Mouse (Mus musculus) gastrocnemius, adult 8-10 months (tissue): ENCODE measurements around the gene Sphkap. TPM values are rescaled to one million over a fixed set of nuclear protein-coding genes. Genes with fewer than 3 reads are reported as not detected.
A peak's percentile ranks its signal among the peaks of the same experiment; 100 is the strongest.

Source experiments
- DNase-seq, 2 experiments: peaks; one replicate each; pipeline ENCODE4 v3.0.0; 2022; ENCODE audit warnings: low spot score in 2 of 2
- total RNA-seq, 4 experiments: library from RNA; stranded (reverse); gene quantifications; 2 replicates each; pipeline ENCODE4 v1.2.4; 2022

Gene Sphkap
- total RNA-seq: under 1 TPM; 0.19 to 0.40 (median 0.30) TPM

DNA sequence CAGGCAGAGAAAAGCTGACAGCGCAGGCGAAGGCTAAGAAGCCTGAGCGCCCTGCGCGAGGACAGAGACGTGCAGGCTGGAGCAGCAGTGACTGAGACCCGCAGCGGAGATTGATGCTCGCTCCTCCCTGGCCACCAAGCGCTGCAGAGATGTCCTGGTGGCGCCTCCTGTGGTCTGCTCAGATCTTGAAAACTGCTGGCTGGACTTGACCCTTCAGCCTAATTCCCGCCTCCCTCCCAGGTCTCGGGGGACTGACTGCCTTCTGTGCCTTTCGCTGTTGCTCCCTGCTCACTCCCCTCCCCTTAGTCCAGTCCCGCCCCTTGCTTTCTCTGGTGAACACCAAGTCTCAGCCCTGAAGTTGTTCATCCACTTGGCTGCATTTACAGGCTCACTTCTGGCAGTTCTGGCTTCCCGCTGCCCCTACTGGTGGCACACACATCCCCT, at the start of gene Sphkap:
TSS of gene Sphkap (minus strand) at position 180 of the 444 bp plus-strand sequence.
- peak; percentile 5 to 22 for DNase-seq

DNA sequence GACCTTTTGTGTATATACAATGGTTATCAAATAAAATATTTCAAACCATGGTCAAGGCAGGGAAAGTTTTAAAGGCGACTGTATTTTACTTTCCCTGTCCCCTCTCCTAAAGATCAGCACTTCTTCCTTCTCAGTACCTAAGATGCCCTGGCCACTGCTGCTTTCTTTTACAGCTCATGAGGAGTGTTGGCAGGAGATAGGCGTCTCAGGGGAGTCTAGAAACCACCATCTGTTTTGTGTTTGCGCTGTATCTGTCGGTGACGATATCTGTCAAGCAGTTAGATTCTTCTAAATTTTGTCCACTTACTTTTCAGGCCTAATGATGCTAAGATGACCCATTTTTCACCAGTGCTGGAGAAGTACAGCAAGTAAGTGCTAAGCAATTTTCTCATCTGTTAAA, 43.3 kb upstream of the Sphkap start:
- DNase-seq: peak; percentile 2 to 3

DNA sequence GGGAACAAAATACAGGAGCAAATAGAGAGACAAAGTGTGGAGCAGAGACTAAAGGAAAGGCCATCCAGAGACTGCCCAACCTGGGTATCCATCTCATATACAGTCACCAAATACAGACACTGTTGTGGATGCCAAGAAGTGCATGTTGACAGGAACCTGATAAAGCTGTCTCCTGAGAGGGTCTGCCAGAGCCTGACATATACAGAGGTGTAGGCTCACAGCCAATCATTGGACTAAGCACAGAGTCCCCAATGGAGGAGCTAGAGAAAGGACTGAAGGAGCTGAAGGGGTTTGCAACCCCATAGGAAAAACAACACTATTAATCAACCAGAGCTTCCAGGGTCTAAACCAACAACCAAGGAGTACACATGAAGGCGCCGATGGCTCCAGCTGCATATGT, 32.4 kb upstream of the Sphkap start:
- no peak for DNase-seq

DNA sequence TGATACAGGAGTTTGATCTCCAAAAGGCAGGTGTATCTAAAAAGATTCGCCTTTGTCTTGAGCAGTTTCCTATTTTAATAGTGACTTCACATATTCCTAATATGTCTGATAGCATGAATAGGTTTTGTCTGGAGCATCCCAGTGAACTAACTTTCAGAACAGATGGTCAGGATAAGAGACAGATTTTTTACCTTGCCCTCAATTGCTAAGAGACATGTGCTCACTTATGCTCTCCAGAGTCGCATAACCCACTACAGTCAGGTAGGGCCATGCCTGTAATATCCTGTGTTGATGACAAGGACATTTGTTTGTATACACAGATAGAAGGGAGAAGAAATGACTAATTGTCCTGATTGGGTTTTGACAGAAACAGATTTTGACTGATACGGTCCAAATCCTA, 25.9 kb upstream of the Sphkap start:
- DNase-seq: no peak

DNA sequence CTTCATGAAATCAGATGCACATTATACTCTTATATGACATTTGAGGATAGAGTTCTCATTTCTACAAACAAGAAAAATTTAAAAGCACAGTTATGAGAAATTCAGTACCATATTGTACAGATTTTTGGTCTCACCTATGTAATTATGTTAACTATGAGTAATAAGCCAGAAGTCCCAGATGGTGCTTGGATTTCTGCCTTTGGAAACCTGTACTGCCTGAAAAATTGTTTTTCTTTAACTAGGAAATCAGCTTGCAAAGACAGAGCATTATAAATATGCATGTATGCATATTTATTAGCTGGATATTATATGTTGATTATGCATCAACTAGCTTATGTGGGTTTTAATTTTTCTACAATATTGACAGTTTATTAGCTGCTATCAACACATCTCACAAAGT, 21.9 kb upstream of the Sphkap start:
- DNase-seq: no peak

DNA sequence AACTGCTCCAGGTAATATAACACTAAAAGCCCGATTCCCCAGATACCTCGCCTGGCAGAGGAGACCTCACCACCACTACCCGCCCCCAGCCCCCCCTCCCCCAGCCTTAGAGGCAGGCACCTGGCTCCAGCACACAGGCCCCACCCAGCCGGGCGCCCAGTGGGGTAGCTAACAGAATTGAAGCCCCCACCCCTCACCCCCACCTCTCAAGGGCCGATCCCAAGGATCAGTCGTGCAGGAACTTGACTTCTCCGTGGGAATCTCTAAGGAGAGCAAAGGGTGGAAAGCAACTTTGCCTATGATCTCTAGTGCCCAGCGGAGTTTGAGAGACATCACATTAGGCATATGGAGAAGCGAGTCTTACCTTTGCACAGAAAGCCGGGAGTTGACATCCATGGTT, 384 bp downstream of the Sphkap start:
- DNase-seq: no peak

DNA sequence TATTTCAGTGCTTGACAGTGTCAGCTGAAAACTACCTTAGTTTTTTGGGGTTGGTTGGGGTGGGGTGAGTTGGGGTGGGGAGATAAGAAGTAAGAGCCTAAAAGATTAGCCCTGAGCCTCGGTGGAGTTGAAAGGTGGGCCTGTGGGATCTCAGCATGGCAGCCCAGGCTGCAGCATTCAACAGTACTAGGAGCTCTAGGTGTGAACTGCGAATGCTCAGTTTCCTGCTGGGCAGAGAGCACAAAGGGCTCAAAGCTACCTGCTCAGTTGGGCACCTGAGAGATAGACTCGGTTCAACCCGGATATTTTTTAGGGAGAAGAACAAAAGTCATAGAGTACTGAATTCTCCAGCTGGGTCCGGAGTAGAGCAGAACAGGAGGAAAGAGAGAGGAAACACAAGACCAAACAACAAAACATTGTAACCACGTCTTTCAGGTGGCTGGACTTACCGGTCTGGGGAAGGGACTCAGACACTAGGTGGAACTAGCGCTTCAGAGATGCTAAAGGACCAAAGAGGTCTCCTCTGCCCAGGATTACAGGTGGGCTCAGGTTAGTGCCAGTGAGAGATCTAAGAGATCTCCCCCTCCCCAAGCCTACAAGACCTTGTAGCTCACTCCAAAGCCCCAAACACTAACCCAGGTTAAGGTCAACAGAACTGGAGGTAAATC, 984 bp downstream of the Sphkap start:
- DNase-seq: no peak

DNA sequence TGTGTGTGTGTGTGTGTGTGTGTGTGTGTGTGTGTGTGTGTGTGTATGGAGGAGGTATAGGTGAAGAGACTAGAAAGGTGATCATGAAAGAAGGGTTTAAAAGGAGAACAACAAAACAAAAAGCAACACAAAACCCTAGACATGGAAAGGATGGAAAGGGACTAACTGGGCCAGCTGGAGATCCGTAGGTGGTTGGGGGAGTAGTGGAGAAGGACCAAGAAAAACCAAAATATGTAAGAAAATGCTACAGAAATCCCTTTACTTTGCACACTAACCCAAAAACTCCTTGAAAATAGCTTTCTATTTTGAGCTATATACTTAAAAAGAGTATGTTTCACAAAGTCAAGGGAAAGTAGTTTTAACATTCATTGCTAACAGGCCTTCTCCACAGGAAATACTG, 6.9 kb downstream of the Sphkap start:
- DNase-seq: no peak

DNA sequence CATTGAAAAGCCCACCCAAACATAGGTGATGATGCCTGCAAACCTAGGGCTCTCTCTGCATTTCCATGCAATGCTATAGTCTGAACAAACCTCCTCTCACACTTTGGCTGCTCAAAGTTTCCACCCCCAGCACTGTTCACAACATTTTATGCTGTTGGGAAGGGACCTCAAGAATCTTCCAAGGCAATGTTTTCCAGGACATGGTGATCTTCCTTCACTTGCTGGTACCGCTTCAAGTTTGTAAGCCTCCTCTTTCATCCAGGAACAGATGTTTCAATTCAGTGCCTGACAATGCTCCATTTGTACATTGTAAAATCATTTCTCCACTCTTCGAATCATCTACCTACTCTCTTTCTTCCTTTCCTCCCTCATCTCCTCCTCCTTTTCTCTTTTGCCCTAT, 11.7 kb downstream of the Sphkap start:
- no peak for DNase-seq

DNA sequence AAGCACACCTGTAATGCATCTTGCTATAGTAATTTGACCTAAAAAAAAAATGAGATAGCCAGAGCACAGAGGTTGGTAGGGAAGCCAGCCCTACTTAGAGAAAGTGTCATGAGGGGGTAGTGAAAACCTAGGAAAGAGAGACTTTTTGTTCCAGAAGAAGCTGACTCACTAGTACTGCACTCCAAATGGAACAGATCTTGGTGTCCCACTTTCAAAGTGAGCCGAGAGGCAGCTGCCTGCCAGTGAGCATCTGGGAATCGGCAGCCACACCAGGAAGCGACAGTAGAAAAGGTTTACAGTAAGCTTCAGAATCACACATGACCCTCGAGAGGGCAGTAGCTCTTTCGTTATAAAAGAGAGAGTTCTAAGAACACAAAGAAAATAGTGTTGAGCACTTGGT, 12.4 kb downstream of the Sphkap start:
- no peak for DNase-seq

DNA sequence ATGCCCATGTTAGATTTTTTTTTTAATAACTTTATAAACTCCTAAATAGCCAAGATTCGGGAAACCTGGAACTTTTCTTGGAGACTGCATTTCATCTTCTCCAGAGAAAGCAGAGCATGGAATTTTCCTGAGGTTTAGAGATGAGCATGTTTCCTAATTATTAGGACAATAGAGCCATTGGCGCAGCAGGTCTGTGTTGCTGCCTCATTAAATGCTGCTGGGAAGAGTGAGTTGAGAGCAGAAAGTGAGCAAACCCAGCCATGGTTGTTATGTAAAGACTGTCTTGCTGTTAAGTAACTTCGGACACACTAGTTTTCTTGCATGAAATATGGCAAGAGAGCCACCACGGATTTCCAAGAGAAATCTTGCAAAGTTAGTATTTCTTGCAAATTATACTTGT, 18.6 kb downstream of the Sphkap start:
- DNase-seq: no peak

DNA sequence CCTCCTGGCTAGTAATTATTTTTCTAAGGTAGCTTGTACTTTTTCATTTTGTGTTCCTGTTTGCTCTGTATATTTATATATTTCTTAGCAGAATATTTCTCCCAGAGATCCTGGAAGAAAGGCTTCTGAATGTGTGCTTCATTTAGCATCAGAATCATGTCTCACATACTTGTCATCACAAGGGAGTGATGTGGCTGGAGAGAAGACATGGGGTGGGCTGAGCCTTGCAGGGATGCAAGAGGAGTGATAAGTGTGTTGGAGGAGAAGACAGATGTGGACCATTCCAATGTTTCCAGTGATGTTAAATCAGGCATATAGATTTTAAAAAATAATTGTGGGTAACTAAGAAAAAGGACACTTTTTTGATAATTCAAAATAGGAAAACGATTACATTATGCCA, 30.6 kb downstream of the Sphkap start:
- no peak for DNase-seq

DNA sequence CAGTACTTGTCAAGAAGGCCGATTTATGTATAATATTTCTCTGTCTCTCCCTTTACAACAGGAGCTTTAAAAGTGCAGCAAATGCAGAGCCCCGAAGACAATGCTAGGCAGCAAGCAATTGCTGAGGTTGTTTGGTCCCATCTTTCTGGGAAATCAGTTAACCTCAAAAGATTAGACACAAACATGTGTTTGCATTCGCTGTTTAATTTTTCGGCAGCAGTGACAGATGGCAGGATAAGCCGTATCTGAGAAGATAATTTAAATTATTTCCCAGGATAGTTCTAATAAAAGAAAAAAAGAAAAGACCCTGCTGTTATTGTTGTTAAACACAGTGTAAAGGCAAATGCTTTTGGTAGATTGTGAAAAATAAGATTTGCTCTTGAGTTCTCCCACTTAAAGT, 41.5 kb downstream of the Sphkap start:
- no peak for DNase-seq

DNA sequence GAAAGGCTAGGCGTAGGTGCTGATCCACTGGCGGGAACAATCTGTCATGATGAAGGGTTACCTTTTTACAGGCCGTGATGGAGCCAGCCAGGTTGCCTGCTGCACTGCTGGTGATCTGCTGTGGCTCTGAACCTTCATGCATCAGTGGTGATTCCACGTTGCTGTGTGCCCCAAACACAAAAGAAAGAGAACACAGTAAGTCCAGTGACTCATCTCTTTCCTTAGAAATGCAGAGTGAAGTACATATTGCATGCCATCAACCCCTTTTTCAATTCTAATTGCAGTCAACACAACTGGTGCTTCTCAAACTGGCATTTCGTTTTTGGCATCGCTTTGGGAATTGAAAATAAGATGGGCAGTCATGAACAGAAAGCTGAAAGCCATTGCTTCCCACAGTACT, 45.8 kb downstream of the Sphkap start:
- DNase-seq: no peak

DNA sequence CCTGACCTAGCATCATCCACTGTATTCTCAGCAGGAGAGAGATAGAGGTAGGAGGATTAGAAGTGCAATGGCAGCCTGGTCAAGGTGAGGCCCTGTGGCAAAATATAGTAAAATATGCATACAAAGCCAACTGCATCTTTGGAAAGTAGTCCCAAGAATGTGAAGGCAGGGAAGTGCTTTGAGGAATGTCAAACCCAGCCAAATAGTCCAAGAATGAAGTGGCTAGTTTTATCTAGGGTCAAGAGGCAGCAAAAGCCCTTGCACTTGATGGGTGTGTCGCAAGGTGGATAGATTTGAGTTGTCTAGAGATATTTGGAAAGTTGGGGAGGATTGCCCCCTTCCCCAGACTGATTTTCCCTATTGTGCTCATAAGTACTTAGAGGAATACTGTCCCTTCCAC, 61.5 kb downstream of the Sphkap start:
- DNase-seq: no peak

DNA sequence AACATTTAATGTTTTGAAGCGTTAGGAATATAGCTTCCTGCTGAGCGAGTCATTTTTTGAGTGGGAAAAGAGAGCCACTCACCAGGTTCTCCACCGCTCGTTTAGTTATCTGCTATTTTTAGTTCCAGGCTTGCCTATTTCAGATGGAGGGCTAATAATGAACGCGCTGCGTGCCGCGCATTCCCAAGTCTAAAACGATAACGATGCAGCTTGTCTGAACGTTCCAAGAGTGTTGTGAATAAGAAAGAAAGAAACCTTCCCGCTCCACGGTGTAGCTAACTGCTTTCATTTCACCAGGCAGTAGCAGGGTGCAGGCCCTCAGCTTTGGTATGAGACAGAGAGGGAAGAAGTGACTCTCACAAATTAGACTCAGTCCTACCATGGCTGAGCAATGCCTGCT, 62.4 kb downstream of the Sphkap start:
- DNase-seq: no peak

DNA sequence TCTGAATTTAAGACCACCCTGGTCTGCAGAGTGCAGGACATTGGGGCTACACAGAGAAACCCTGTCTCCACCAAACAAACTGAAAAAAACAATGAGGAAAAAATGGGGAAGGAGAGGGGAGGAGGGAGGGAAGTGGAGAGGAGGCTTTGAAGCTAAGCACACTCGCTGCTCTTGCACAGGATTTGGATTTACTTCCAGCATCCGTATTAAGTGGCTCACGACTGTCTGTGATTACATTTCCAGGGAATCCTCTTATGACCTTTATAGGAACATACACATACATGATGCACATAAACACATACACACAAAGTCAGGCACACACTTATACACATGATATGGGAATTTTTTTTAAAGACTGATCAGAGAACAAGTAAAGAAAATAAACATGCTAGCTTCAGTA, 62.9 kb downstream of the Sphkap start:
- DNase-seq: no peak

DNA sequence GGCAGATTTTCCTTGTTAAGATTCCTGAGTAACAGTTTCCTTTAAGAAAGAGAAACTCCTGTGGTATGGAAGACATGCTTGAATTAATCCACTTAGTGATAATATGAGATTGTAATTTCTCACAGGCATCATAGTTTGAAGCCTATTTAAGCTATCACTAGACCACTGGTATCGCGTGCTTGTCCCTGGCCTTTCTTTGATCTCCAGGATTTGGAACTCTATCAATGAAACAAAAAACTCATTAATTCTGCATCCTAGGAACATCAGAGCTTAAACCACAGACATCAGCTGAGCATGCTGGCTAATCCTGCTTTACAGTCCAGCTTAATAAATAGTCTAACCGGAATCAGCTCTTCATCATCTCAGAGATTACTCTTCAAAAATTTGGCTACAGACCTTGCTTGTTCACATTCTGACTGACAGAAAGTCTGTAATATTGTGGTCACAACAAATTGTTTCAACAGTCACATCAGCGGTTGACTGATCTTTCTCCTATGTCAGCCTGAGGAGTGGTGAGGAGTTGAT, 65.2 kb downstream of the Sphkap start:
- DNase-seq: no peak

DNA sequence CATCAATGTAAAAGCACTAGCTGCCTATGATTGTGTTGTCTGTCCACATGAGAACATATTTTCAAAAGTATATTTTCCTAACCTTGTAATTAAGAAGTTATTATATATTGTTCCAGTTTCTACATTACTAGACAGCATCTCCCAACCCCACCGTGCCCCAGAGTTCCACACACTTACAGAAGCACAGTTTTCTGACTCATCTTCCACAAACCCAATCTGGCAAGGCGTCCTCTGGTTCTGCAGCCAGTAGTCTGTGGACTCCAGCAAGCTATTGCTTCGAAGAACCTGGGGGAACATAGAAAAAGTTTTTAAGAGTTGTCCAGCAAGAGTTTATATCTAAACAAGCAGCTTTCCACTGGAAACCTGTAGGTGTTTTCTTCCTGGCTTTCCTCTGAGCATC, 68.6 kb downstream of the Sphkap start:
- no peak for DNase-seq

DNA sequence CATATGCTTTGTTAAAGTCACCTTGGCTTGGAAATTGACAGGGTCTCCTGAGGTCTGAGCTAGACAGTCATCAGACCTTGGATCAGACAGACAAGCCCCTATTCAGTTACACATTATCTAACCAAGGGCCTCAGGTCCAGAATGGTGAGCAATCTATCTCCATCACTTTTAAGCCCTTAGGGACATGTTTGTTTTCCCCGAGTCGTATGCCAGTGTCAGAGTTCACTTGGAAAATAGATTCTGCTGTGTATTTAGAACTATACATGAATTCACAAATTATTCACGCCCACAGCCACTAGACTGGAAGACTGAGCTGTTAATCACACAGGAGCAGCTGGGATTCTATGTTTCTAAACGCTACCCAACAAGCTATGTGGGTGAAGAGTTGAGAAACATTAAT, 91.1 kb downstream of the Sphkap start:
- no peak for DNase-seq

DNA sequence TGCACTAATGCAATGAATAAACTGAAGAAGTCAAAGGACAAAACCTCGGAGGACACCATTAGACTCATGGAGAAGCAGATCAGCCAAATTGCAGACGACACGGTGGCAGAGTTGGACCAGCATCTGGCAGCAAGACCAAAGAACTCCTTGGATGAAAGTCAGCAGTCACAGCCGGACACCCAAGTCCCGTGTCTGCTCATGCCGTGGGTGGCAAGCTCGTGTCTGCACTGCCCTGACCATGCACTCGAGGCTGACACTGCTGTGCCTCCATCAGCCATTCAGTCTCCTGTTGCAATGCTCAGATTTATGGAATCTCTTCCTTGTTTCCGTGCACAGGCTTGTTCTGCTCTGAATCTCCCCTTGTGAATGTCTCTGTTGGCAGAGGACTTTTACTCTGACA, 92.9 kb downstream of the Sphkap start:
- no peak for DNase-seq

DNA sequence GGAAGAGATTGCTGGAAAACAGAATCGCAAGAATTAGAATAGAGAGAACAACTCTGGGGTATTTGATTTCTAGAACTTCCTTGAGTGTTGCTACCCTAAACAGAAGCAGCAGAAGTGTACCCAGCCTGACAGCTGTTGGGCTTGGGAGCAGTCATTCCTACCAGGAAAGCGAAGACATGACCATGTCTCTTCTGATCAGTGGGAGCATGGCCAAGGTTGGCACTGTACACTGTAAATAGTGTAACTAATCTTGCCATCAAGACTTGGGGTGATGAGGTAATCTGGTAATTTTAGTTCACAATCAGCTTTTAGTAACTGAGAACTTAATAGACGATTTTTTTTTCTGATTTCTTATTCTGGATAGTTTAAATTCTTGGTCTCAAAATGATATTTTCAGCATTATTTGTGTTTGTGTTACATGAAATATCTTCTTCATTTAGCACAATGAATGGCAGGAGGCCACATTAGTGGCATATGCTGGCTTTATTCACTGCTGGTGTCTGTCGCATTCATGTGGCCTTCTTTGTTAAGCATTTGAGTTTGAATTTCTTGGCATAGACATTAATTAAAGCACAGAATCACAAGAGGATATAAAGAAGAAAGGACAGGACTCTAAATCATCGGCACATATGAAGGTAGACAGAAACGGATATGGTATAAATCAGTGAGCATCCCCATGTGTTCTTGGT, 96.2 kb downstream of the Sphkap start:
- DNase-seq: no peak
